Mouse (Mus musculus) midbrain, embryonic 13.5 days (tissue): ENCODE results near the gene Rbsn. TPM values are rescaled to one million over a fixed set of nuclear protein-coding genes. Genes with fewer than 3 reads are reported as not detected.

Source experiments
- ATAC-seq: fragments of 200-750 bp; cut with Nextera tagmentation; 2 replicates; pipeline ENCODE4 v1.8.0; 2017; ENCODE audit warnings: mild to moderate bottlenecking, moderate TSS enrichment, moderate library complexity
- H3K27ac ChIP-seq: fragments of 300-500 bp; sonication (generic); 2 replicates; pipeline ENCODE4 v1.5.1; 2015; ENCODE audit warnings: inconsistent platforms, mild to moderate bottlenecking, moderate library complexity
- H3K27me3 ChIP-seq: fragments of 300-500 bp; sonication (generic); 2 replicates; pipeline ENCODE4 v1.6.1; 2015; ENCODE audit warnings: mild to moderate bottlenecking, inconsistent platforms
- H3K36me3 ChIP-seq: fragments of 300-500 bp; sonication (generic); 2 replicates; pipeline ENCODE4 v1.6.1; 2015; ENCODE audit warnings: mild to moderate bottlenecking, inconsistent platforms
- H3K4me1 ChIP-seq: fragments of 300-500 bp; sonication (generic); replicated peaks from 2 replicates; pipeline ENCODE4 v1.6.1; 2015; ENCODE audit warnings: inconsistent platforms
- H3K4me2 ChIP-seq: fragments of 300-500 bp; sonication (generic); replicated peaks from 2 replicates; pipeline ENCODE4 v1.6.1; 2015; ENCODE audit warnings: moderate library complexity, mild to moderate bottlenecking, inconsistent platforms
- H3K4me3 ChIP-seq: fragments of 300-500 bp; sonication (generic); replicated peaks from 2 replicates; pipeline ENCODE4 v1.5.1; 2015; ENCODE audit warnings: mild to moderate bottlenecking, inconsistent platforms
- H3K9ac ChIP-seq: fragments of 300-500 bp; sonication (generic); replicated peaks from 2 replicates; pipeline ENCODE4 v1.6.1; 2015; ENCODE audit warnings: mild to moderate bottlenecking, inconsistent platforms
- H3K9me3 ChIP-seq: fragments of 300-500 bp; sonication (generic); 2 replicates; pipeline ENCODE4 v1.6.1; 2016; ENCODE audit warnings: mild to moderate bottlenecking, inconsistent platforms
- WGBS: fragments of 180-500 bp; shearing (Covaris S2); methylation state at CpG from one replicate; pipeline ENCODE4 v1.1.7; 2015; 5-methylcytosine and 5-hydroxymethylcytosine counted together
- polyA plus RNA-seq: library from polyadenylated mRNA; unstranded; fragments of >200 nt; fragmentation: Nextera tagmentation; extraction: Ambion mirVana; gene quantifications from 2 replicates; pipeline ENCODE4 v1.2.1, GENCODE M21; 2015

The Rbsn gene
- polyA plus RNA-seq: 32.4 and 34.6 TPM in 2 replicates

GRCm38 (mm10) chr6:92214773-92215449, at the start of gene Rbsn:
Gene Rbsn (minus strand): TSS chr6:92214925.
- Histone ChIP-seq H3K9ac (peak within 1 kb of the TSS; percentile 87), H3K4me2 (peak within 1 kb of the TSS; percentile 96), H3K9me3 (no peaks in the 10 kb centered on the region), H3K27ac (peak within 1 kb of the TSS; percentile 89), H3K4me1 (peaks cover 18% of the 10 kb centered on the region), H3K4me3 (peak within 1 kb of the TSS; percentile 95), H3K27me3 (no peaks in the 10 kb centered on the region), H3K36me3 (peaks cover 12% of the 10 kb centered on the region)
- 10% methylated on average over 35 of the region's 35 CpGs for WGBS
- ATAC-seq: peak; percentile 96

- H3K9me3 ChIP-seq: no peaks in the 10 kb centered on the region
- H3K9ac ChIP-seq: no peak overlapping the region
- WGBS: 75% methylated on average over 4 of the region's 4 CpGs
- H3K4me2 ChIP-seq: no peak overlapping the region
- H3K4me1 ChIP-seq: no peaks in the 10 kb centered on the region
- H3K27me3 ChIP-seq: no peaks in the 10 kb centered on the region
- no peaks in the 10 kb centered on the region for H3K36me3 ChIP-seq
- no peak overlapping the region for H3K27ac ChIP-seq
- no peak overlapping the region for H3K4me3 ChIP-seq
- ATAC-seq: no peak
Observed at GRCm38 (mm10) chr6:92261162-92261843, 46.6 kb upstream of the Rbsn start.

- no peak overlapping the region for H3K4me3 ChIP-seq
- ATAC-seq: no peak
- no peaks in the 10 kb centered on the region for H3K4me1 ChIP-seq
- H3K36me3 ChIP-seq: no peaks in the 10 kb centered on the region
- H3K27me3 ChIP-seq: no peaks in the 10 kb centered on the region
- H3K9me3 ChIP-seq: 0 out of 2 replicates have a peak, but pooled peaks cover 4% of the 10 kb centered on the region
- H3K9ac ChIP-seq: no peak overlapping the region
- no peak overlapping the region for H3K27ac ChIP-seq
- no peak overlapping the region for H3K4me2 ChIP-seq
Observed at GRCm38 (mm10) chr6:92255346-92255745, 40.6 kb upstream of the Rbsn start.

- Histone ChIP-seq H3K4me3 (no peak overlapping the region), H3K27ac (no peak overlapping the region), H3K4me1 (no peaks in the 10 kb centered on the region), H3K4me2 (no peak overlapping the region), H3K36me3 (no peaks in the 10 kb centered on the region), H3K9me3 (0 out of 2 replicates have a peak, but pooled peaks cover 4% of the 10 kb centered on the region), H3K27me3 (no peaks in the 10 kb centered on the region), H3K9ac (no peak overlapping the region)
- 73% methylated on average over 3 of the region's 3 CpGs for WGBS
- ATAC-seq: no peak
Observed at GRCm38 (mm10) chr6:92253253-92253870, 38.6 kb upstream of the Rbsn start.

- Histone ChIP-seq H3K9me3 (no peaks in the 10 kb centered on the region), H3K27ac (no peak overlapping the region), H3K27me3 (peaks cover 41% of the 10 kb centered on the region), H3K4me3 (no peak overlapping the region), H3K36me3 (no peaks in the 10 kb centered on the region), H3K4me1 (peaks cover 9% of the 10 kb centered on the region; the same call in 1 of the 2 replicates), H3K9ac (no peak overlapping the region), H3K4me2 (no peak overlapping the region)
- no peak for ATAC-seq
- 6% methylated on average over 7 of the region's 7 CpGs for WGBS
Observed at GRCm38 (mm10) chr6:92247215-92247919, 32.6 kb upstream of the Rbsn start.

GRCm38 (mm10) chr6:92246335-92246734, 31.6 kb upstream of the Rbsn start:
- Histone ChIP-seq H3K4me2 (no peak overlapping the region), H3K36me3 (no peaks in the 10 kb centered on the region), H3K4me1 (peaks cover 9% of the 10 kb centered on the region; the same call in 1 of the 2 replicates), H3K27ac (no peak overlapping the region), H3K27me3 (peaks cover 45% of the 10 kb centered on the region), H3K9ac (no peak overlapping the region), H3K4me3 (no peak overlapping the region), H3K9me3 (no peaks in the 10 kb centered on the region)
- 1% methylated on average over 3 of the region's 3 CpGs for WGBS
- no peak for ATAC-seq

- peaks cover 45% of the 10 kb centered on the region for H3K27me3 ChIP-seq
- H3K27ac ChIP-seq: no peak within 1 kb of the TSS
- peak within 1 kb of the TSS; percentile 65 for H3K4me2 ChIP-seq
- ATAC-seq: no peak
- H3K4me3 ChIP-seq: peak within 1 kb of the TSS; percentile 37
- WGBS: 1% methylated on average over 31 of the region's 31 CpGs
- peaks cover 9% of the 10 kb centered on the region; the same call in 1 of the 2 replicates for H3K4me1 ChIP-seq
- peak within 1 kb of the TSS; percentile 61 for H3K9ac ChIP-seq
- no peaks in the 10 kb centered on the region for H3K36me3 ChIP-seq
- no peaks in the 10 kb centered on the region for H3K9me3 ChIP-seq
Observed at GRCm38 (mm10) chr6:92244591-92244990, 29.9 kb upstream of the Rbsn start, which contains the start of gene Trh. Gene Trh (minus strand): TSS chr6:92244650.

- 62% methylated on average over 3 of the region's 3 CpGs for WGBS
Observed at GRCm38 (mm10) chr6:92241178-92241906, 26.6 kb upstream of the Rbsn start.

GRCm38 (mm10) chr6:92235036-92235435, 20.3 kb upstream of the Rbsn start:
- no peaks in the 10 kb centered on the region for H3K4me1 ChIP-seq
- no peak overlapping the region for H3K9ac ChIP-seq
- WGBS: 66% methylated on average over 12 of the region's 12 CpGs
- H3K27me3 ChIP-seq: 0 out of 2 replicates have a peak, but pooled peaks cover 3% of the 10 kb centered on the region
- no peak overlapping the region for H3K4me2 ChIP-seq
- no peaks in the 10 kb centered on the region for H3K36me3 ChIP-seq
- no peak overlapping the region for H3K27ac ChIP-seq
- no peaks in the 10 kb centered on the region for H3K9me3 ChIP-seq
- H3K4me3 ChIP-seq: no peak overlapping the region
- no peak for ATAC-seq

More at GRCm38 (mm10) chr6:92241178-92241906, 26.6 kb upstream of the Rbsn start:
- Histone ChIP-seq H3K4me3 (no peak overlapping the region), H3K4me1 (peaks cover 8% of the 10 kb centered on the region; the same call in 1 of the 2 replicates), H3K9ac (no peak overlapping the region), H3K4me2 (no peak overlapping the region), H3K9me3 (no peaks in the 10 kb centered on the region), H3K27ac (no peak overlapping the region), H3K36me3 (no peaks in the 10 kb centered on the region), H3K27me3 (peaks cover 43% of the 10 kb centered on the region)
- peak; percentile 97 for ATAC-seq

- WGBS: 79% methylated on average over 4 of the region's 4 CpGs
- no peak overlapping the region for H3K4me2 ChIP-seq
Observed at GRCm38 (mm10) chr6:92231762-92232161, 17.0 kb upstream of the Rbsn start.

GRCm38 (mm10) chr6:92231356-92231755, 16.6 kb upstream of the Rbsn start:
- Histone ChIP-seq H3K36me3 (no peaks in the 10 kb centered on the region), H3K9me3 (no peaks in the 10 kb centered on the region), H3K4me1 (no peaks in the 10 kb centered on the region), H3K27ac (no peak overlapping the region), H3K4me2 (no peak overlapping the region), H3K4me3 (no peak overlapping the region), H3K9ac (no peak overlapping the region), H3K27me3 (no peaks in the 10 kb centered on the region)
- ATAC-seq: no peak
- WGBS: 66% methylated on average over 1 of the region's 1 CpGs

More at GRCm38 (mm10) chr6:92231762-92232161, 17.0 kb upstream of the Rbsn start:
- no peaks in the 10 kb centered on the region for H3K27me3 ChIP-seq
- no peak overlapping the region for H3K4me3 ChIP-seq
- no peaks in the 10 kb centered on the region for H3K4me1 ChIP-seq
- no peaks in the 10 kb centered on the region for H3K9me3 ChIP-seq
- ATAC-seq: no peak
- H3K9ac ChIP-seq: no peak overlapping the region
- H3K36me3 ChIP-seq: no peaks in the 10 kb centered on the region
- no peak overlapping the region for H3K27ac ChIP-seq
